Mouse (Mus musculus) spleen, adult 18-20 months (tissue): Measurements from ENCODE around the gene Stk32c.

Experiments
- DNase-seq, 2 experiments: peaks; one replicate each; pipeline ENCODE4 v3.0.0; 2022; ENCODE audit warnings: mixed read lengths in 2 of 2

Gene Stk32c

DNA sequence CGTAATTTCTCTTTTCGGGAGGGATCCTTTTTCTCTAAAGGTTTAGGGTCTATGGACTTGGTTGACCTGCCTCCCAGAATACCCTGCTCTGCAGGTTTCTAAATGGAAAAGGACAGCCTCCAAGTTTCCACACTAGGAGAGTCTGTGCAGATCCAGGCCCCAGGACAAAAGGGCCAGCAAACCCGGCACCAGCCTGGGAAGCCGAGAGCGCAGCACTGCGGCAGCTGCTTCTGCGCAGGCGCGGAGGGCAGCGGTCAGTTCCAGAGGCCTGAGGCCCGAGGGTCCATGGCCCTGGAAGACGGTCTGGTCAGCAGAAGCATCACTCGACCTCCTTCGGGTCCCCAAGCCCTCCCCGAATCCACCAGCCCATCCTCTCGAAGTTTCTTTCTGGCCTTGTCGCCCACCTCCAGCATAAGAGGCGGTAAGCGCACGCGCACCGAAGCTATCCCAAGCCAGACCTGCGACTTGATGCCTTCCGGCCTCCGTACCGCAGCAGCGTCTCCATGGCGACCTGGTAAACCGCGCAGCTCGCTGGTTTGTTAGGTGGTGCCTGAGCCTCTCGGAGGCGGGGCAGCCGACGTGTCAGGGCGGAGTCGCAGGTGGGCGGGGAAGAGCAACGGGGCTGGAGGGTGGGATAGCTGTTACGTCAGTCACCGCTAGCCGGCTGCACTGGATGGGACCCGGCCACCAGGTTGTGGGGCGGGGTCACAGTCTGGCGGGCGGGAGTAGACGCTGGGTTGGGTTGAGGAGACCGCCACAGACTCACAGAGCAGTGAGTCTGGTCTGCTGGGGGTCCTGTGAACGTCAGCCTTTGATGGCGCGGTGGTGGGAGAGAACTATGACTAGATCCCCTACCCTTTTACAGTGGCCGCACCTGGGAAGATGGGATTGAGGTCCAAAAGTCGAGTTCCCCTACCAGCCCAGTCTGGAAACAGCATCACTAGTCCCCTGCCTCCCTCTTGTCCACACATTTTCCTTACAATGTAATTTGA is at the start of gene Stk32c, which contains the start of gene Lrrc27:
Gene Stk32c (minus strand): TSS at position 554 of the 992 bp plus-strand sequence.
Gene Lrrc27 (plus strand): TSS at position 235 of the 992 bp plus-strand sequence.
- DNase-seq: peak; percentile 96 to 97

DNA sequence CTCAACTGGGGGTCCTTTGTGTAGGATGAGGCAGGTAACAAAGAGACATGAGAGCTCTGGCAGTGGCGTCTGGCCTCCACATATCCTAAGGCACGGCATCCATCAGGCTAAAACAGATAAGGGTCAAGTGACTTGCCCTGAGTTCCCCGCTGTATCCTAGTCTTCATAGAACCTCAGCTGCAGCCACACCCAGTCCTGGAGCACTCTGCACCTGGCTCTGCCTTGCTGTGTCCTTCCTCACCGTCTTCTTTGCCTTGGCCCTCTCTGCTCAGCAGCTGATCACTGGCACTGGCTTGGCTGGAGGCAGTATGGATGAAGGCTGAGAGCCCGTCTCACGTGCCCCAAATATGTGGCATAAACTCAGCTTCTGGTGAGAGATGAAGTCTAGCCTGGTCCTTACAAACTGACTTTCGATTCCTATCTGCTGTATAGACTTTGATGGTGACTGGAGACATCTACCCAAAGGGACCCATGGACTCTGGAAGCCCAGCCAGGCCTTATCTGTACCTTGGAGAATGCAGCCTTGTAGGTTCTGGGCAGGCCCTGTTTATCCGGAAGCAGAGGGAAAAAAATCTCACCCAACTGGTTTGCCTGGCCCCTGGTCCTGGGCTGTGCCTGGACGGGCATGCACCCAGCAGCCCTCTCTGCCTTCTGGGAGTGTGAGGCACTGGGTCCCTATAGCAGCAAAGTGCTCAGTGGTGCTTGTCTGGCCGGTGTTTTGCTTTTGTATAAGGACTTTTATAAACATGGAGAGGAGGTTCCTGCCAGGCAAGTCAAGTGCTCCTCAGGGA is 44.8 kb upstream of the Stk32c start:
- DNase-seq: no peak

DNA sequence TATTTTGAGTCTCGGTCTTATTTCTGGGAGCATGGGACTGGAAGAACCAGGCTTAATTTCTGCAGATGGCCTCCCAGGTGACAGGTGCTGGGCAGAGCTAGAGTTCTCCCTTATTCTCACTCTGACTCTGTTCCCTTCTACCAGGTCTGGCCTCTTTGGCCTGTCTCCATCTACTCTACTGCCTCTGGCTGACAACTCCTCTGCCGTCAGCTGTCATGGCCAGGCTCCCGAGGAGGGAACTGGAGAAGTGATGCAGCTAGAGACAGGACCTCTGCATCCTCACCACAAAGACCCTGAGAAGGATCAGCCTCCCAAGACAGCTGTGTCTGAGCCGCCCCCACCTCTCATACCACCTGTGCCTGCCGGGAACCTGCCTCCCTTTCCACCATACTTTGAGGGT is 41.5 kb upstream of the Stk32c start:
- DNase-seq: no peak

DNA sequence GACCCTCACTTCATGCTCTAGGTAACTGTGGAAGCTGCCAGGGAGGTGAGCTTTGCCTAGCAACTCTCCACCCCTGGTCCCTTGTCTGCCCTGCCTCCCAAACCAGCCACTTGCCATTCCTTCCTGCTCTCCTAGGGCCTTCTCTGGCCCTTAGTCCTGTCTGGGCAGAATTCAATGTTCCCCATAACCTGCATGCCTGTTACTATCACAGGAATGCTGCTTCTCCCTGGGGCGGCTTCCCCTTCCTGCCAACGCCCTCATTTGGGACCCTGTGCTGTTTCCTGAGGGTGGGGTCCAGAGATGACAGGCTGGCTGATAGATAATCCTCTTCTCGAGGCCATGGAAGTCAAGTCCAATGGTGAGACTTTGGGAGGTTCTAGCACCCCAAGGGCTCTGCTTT is 40.4 kb upstream of the Stk32c start:
- DNase-seq: no peak

DNA sequence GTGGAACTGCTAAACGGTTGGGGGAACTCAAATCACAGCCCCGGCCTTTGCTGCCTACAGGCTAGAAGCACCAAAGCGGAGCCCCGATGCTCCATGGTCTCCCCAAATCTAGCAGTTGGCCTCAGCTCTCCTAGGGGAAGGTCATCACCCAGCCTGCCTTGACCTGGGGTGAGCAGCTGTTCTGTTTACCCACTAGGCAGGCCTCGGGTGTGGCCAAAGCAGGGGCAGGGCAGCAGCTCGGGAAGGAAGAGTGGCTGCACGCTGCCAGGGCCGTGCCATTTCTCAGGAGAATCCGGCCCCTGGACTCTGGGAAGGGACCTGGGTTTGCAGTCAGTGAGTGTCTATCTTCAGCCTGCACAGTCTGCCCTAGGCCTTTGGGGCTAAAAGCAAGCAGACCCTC is 39.9 kb upstream of the Stk32c start:
- DNase-seq: no peak

DNA sequence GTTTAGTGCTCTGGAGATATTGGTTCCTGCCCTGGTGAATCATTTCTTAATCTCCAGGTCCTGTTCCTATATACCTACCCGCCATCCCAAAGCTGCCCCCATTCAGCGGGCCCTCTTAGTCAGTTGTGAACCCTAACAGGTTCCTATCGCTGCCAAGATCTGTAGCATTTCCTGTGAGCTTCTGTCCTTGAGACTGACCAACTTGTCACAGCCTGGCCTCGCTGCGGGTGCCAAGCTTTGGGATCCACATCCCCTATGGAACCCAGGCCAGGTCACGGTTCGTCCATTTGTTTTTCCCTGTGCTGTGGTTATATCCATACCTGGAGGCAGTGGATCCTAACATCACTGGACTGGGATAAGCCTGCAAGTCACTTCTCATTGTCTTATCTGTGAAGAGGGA is 39.5 kb upstream of the Stk32c start:
- DNase-seq: no peak

DNA sequence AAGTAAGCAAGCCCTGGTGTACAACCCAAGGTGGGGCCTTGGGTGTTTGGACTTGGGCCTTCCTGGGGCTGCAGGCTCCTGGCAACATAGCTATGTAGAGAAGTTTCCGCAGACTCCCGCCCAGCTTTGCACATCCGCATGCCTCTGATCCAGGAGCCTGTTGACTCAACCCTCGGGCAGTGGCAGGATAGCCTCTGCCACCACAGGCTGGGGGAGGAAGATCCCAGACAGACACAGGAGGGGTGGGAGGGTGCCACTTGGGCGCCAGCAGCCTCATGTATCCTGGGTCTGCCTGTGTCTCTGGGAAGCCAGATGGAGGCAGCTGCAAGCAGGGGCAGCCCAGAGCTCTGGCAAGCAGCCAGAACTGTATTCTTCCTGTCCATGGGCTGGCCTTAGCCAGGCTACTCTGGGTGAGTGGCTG is 38.8 kb upstream of the Stk32c start:
- DNase-seq: no peak

DNA sequence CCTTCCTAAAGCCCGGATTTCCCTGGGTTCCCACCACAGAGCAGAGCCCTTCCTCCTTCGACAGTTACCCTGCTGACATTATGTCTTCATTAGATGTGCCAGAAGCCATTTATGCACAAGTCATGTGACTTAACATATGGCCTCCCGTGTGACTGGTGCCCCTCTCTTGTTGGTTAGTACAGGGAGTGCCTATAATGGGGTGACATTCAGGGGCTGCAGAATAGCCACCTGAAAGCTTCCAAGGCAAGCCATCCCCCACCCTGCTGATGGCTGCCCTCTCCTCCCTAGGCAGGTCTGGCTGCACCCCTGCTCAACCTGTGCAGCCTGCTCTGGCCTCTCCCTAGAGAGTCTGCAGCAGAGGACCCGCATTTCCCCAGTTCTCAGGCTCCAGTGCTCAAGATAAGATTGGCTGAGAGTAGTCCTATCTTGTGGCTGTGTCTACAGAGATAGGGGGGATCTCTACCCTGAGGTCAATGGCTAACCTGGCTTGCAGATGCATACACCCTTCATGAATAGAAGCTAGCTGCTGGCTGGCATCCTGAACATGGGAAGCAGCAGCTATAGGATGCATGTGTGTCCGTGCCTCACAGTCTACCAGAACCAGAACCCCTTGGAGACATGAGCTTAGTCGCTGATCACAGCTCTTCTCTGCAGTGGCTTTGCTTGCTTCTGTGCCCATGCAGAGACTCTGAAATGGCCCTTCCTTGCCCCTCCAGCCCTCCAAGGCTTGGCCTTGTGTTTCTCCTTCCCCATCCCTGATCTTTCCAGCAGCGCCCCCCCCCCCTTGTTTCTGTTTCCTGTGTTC is 36.5 kb upstream of the Stk32c start:
- no peak for DNase-seq

DNA sequence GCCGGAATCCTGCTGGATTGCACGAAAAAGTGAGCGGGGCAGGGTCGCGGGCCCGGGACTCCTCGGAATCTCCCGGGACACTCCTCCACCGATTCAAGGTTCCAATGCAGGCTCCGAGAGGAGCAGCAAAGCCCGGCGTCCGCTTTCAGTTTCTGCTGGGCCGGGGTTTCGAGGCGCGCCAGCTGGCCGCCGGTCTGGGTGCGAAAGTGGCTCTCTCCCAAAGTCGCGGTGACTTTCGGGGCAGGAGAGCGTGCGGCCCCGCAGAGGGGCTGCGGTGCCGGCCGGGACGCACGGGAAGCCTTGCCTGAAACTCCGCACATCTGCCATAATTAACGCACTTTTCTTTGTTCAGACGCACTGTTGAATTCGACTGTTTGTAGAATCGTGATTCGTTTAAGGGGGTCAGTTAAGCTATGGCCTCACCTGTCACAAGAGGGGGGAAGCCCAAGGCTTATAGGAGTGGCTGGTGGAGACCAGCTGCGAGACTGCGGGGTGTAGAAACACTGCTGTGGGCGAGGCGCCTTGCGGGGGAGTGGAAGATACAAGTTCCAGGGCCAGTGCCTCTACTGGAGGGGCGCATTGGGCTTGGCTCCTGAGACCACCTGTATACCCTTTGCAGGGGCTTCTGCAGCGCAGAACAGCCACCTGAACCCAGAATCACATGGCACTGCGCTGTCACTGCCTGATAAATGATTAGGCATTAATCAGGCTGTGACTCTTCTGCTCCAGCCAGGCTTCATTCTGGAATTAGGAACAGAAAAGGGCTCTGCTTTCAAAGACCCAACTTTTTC is 35.7 kb upstream of the Stk32c start:
- DNase-seq: no peak

DNA sequence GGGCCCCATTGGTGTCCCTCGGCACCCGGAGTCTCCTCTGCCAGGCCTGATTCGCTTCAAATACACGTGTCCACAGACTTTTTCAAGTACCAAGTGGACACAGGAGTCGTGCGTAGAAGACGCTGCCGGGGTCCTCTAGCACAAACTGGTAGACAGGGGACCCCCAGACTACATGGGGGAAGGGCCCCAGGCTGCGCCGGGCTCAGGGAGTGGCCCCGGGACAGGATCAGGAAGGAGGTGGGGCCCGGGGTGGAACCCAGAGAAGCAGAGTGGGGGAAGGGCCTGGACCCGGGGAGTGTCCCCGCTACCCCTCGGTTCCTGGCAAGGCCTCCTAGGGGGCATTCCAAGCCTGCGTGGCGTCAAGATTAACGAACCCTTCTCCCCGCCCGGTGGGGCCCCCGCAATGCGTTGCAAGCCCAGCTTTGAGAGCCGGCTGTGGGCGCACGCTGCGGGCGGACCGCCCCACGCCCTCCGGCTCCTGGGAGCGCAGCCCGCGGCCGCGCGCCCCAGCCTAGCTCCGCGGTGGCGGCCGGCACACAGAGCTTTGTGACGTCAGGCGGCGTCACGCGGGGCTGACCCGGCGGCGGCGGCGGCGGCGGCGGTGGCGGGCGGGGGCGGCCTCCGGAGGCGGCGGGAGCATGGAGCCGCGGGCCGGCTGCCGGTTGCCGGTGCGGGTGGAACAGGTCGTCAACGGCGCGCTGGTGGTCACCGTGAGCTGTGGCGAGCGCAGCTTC is 34.9 kb upstream of the Stk32c start, which contains the start of gene Pwwp2b:
Gene Pwwp2b (plus strand): TSS at position 602 of the 734 bp plus-strand sequence.
- DNase-seq: peak; percentile 50 to 73

DNA sequence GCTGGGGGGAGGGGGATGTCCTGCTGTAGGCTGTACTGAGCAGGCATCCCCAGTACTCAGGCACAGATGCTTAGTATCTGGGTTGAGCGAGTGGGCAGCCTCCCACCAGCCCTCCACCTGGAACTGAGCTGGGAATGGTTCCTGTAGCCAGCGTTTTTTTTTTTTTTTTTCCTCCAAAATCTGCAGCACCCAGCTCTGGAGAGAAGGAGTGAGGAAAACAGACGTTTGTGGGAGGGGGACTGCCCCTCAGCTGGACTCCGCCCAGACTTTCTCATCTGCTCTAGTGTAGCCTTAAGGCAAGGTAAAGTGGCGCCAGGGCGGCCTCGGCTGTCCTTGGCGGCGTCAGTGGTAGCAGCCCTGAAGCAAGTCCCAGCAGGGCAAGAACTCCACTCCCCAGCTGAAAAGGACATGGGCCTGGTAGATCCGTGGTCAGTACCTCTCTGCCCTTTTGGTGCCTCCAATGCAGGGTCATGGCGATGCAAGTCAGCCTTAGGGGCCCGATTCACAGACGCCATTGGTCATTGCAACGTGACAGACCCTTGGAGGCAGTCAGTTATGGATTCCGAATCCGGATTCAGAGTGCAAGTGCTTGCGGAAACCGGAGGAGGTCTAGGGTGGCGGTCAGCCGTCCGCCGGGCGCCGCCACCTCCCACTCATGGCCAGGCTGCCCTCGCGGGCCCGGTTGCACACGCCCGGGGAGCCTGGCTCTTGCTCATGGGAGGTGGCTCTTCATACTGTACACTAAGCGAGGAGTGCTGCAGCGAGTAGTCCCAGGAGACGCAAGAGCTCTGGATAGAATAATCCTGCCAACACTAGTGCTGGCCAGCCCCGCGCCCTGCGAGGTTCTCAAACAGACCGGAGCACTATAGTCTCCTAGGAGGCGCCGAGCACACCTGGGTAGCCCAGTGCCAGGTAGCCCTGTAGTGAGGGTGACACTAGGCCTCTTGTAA is 34.1 kb upstream of the Stk32c start:
- DNase-seq: no peak

DNA sequence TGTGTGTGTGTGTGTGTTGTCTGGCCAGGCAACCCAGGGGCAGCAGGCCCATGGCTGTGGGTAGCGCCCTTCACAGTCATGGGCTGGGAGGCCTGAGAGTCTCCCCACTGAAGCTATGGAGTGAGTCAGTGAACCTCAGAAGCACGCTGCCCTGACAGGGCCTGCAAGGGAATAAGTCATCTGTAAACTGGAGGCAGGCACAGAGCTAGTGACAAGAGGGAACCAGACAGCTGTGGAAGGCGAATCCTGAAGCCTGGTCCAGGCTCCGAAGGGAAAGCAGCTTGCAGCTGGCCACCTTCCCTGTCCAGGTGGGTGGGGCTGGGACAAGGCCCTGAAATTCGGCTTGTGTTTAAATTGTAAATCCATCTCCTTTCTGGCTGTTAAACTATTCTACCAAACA is 33.0 kb upstream of the Stk32c start:
- DNase-seq: no peak

DNA sequence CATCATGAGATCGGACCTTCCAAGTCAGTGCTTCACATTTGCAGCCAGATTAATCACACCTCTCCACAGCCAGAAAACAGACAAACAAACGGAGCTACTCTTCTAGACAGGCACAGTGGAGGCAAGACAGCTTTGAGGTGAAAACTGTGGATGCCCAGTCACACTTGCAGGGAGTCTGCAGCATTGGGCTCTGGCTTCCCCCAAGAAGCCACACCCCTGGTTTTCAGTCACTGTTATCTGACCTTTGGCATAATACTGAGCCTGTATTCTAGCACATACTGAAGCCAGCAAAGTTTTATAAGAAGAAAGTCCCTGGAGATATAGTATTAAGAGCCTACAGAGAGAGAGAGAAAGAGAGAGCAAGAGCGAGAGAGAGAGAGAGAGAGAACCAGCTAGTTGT is 26.3 kb upstream of the Stk32c start:
- DNase-seq: no peak

DNA sequence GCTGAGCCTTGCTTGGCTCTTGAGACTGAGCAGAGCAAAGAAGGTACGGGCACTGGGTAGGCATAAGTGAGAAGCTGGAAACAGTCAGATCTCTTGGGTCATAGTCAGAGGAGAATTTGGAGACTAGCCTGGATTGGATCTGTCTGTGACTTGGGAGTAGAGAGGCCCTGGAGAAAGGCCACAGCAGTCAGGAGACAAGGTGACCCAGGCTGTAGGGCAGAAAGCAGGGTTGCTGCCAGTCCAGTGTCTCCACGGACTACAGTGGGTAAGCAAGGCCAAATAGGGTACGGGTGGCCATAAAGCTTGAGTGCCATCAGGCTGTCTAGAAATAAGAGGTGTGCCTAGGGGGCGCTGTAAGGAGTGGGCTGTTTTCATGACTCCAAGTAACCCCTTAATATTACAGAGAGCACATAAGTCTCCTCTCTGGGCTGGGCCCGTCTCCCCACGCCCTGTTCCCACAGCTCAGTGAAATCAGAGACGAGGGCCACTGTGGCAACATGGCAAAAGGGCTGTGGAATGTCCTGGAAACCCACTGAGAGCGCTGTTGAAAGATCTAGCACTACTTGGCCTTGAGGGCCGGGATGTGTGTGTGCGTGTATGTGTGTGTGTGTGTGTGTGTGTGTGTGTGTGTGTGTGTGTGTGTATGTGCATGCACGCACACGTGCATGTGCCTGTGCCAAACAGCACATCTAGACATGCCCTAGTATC is 22.7 kb upstream of the Stk32c start:
- no peak for DNase-seq

DNA sequence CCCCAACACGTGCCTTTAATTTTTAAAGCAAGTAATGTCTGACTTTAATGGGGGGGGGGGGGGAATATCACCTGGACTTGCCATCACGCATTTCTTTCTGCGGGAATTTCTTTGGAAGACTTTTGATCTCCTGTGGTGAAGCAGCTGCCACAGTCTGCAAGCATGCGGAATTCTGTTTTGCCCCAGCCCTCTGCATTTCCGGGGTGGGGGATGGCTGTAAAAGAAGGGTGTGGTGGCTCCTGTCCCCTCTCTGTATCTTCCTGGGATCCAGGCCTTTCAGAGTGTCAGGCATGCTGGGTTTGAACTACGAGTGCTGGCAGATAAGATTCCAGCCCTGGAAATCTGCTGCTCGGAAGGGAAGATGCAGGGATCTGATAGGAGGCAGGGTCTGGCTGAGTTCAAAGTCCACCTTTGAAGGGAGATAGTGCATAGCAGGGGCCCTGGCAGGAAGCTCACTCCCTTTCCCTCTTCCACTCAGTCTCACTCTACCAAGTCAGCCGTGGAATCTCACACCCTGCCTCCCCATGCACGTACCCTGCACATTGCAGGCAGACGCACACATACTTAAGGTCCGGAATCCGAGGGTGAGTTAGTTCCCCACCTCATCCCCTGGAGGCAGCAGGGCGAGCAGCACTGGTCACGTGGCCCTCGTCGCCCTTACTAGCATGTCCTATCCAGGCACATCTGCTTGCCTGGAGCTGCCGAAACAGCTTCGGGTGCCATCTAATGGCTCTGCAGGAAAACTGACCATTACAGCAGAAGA is 21.5 kb upstream of the Stk32c start:
- no peak for DNase-seq

DNA sequence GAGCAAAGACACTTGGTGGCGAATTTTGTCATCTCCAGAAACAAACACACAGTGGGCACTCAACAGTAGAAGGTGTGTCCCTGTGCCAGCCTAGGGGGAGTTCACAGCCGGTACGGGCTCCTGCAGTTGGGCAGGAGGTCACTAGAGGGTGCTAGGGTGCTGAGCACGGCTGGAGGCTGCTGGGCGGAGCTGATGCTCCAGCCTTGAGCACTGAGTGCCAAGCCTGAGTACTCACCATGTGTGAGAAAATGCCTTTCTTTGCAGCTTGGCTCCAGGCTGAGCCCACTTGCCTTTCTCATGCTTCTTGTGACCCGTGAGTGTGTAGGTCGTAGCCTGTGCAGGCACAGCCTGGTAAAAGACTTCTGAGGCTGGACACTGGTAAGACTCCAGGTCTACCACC is 20.6 kb upstream of the Stk32c start:
- peak; percentile 68 to 87 for DNase-seq

DNA sequence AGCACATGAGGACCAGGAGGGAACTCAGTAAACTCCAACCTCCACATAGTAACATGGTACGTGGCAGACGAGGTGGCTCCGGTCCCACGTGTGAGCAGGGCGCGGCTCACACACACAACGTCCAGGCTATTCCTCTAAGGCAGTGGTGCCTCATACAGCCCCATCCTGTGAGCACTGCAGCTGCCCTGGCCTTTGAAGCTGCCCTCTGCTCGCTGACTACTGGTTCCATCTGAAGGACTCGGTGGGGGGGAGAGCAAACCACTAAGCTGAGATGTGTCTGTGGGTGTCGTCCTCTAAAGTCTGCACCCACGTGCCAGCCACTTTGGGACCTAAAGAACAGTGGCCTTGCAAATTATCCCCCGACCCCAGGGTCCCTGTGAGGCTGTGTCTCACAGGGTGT is 17.1 kb upstream of the Stk32c start:
- no peak for DNase-seq

DNA sequence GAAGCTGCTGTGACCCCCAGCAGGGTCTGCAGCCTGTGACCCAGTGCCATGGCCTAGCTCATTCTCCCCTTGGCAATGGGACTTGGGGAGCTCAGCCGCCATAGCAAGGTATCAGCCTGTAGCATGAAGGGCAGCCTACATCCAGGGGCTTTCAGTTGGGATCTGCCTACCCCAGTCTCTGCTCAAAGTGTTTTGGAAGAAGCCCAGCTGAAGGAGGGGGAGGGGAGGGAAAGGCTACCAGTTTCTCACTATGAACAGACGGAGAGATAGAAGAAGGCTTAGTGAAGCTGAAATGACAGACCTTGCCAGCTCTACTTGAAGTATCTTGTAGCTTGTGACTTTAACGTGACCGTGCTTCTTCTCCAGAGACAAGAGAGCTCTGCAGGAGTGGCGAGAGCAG is 16.7 kb upstream of the Stk32c start:
- DNase-seq: no peak
